Mouse (Mus musculus): ENCODE measurements around the gene Hirip3. TPM values are rescaled to one million over a fixed set of nuclear protein-coding genes. Genes with fewer than 3 reads are reported as not detected.

Hirip3 gene
- polyA plus RNA-seq, 1 experiment from 2014 or later: 11.5 TPM

GRCm38 (mm10) chr7:126853454-126853853 lies 8.3 kb upstream of the Hirip3 start:
- peaks cover 12% of the 10 kb centered on the region for H3K27me3 ChIP-seq (ENCODE audit: control insufficient read depth, insufficient read depth, low read length)
- no peak for ATAC-seq (ENCODE audit: insufficient number of reproducible peaks, insufficient read depth, low FRiP score, low read depth)
- H3K27ac ChIP-seq (replicated peaks in 1 of 2; ENCODE audit: control insufficient read depth in 1 of 2, insufficient read depth in 1 of 2, low read depth in 2 of 2, low read length in 2 of 2): no peak overlapping the region
- WGBS: 90% methylated on average over 5 of the region's 5 CpGs
- no peak overlapping the region for H3K4me3 ChIP-seq (ENCODE audit: control insufficient read depth in 1 of 2, insufficient read depth in 1 of 2, low read depth in 1 of 2, low read length in 2 of 2)
- peaks cover 69% of the 10 kb centered on the region for H3K36me3 ChIP-seq (ENCODE audit: control insufficient read depth, insufficient read depth, low read length)
- no peak overlapping the region for H3K4me2 ChIP-seq (ENCODE audit: low read length)
- H3K9ac ChIP-seq (ENCODE audit: low read length): no peak overlapping the region
- H3K4me1 ChIP-seq (ENCODE audit: control insufficient read depth in 2 of 2, insufficient read depth in 2 of 2, low read length in 2 of 2): peaks cover 0 to 2% of the 10 kb centered on the region in 2 experiments; a peak in 1 of 4 replicates
- H3K9me3 ChIP-seq (ENCODE audit: control insufficient read depth, low read length): no peaks in the 10 kb centered on the region

DNA sequence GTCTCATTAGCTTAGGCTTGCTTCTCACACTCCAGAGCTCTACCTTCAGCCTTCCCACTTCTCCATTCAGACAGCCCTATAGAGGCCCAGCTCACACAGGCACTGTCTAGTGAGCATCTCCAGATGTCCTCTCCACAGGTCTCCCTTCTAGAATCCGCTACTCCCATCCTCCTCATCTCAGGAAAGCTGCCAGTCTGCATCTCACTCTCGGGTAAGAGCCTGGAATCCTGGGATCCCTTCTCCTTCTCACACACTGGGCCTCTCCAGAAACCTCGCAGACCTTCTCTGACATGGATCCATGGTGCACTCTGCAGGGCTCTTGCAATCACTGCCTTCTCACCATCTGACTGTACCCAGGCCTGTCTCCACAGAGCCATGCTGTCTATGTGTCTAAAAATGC lies 6.1 kb upstream of the Hirip3 start:
- no peaks in the 10 kb centered on the region for H3K27me3 ChIP-seq (ENCODE audit: control insufficient read depth, insufficient read depth, low read length)
- H3K36me3 ChIP-seq (ENCODE audit: control insufficient read depth, insufficient read depth, low read length): peaks cover 88% of the 10 kb centered on the region
- H3K9me3 ChIP-seq (ENCODE audit: control insufficient read depth, low read length): no peaks in the 10 kb centered on the region
- no peak overlapping the region for H3K27ac ChIP-seq (replicated peaks in 1 of 2; ENCODE audit: control insufficient read depth in 1 of 2, insufficient read depth in 1 of 2, low read depth in 2 of 2, low read length in 2 of 2)
- no peaks in the 10 kb centered on the region for H3K4me1 ChIP-seq (ENCODE audit: control insufficient read depth in 2 of 2, insufficient read depth in 2 of 2, low read length in 2 of 2)
- no peak overlapping the region for H3K4me2 ChIP-seq (ENCODE audit: low read length)
- ATAC-seq (ENCODE audit: insufficient number of reproducible peaks, insufficient read depth, low FRiP score, low read depth): no peak
- 80% methylated on average over 3 of the region's 3 CpGs for WGBS
- H3K4me3 ChIP-seq (ENCODE audit: control insufficient read depth in 1 of 2, insufficient read depth in 1 of 2, low read depth in 1 of 2, low read length in 2 of 2): no peak overlapping the region
- H3K9ac ChIP-seq (ENCODE audit: low read length): no peak overlapping the region

DNA sequence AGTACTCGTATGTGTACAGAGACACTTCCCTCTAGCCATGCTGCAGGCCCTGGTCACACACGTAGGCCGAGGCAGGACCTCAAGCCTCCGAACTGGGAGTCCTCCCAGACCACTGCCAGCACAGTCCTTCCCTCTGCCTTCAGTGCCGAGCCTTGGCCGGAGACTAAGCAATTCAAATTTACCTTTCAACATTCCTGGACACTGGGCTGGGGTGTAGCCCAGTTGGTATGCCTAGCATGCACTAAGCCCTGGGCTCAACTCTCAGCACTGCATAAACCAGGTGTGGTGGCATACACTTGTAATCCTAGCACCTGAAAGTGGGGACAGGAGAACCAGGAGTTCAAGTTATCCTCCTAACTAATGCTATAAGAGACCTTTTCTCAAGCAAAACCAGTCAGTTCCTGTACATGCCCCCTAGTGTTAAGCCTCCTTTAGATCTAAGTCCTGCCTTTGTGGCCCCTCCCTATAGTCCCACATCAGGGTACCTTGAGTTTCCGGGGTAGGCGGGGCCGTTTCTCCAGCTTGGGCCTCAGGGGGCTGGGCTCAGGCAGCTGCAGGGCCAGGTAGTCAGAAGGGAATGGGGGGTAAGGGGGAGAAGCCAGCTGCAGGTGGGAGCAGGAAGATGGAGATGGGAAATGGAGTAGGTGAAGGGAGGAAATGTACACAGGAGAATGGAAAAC lies 4.9 kb upstream of the Hirip3 start:
- H3K4me2 ChIP-seq (ENCODE audit: low read length): no peak overlapping the region
- H3K27ac ChIP-seq (replicated peaks in 1 of 2; ENCODE audit: control insufficient read depth in 1 of 2, insufficient read depth in 1 of 2, low read depth in 2 of 2, low read length in 2 of 2): no peak overlapping the region
- H3K9ac ChIP-seq (ENCODE audit: low read length): no peak overlapping the region
- no peak for ATAC-seq (ENCODE audit: insufficient number of reproducible peaks, insufficient read depth, low FRiP score, low read depth)
- no peaks in the 10 kb centered on the region for H3K27me3 ChIP-seq (ENCODE audit: control insufficient read depth, insufficient read depth, low read length)
- no peaks in the 10 kb centered on the region for H3K9me3 ChIP-seq (ENCODE audit: control insufficient read depth, low read length)
- peaks cover 3 to 7% of the 10 kb centered on the region in 2 experiments; a peak in 1 of 4 replicates for H3K4me1 ChIP-seq (ENCODE audit: control insufficient read depth in 2 of 2, insufficient read depth in 2 of 2, low read length in 2 of 2)
- 76% methylated on average over 9 of the region's 9 CpGs for WGBS
- H3K4me3 ChIP-seq (ENCODE audit: control insufficient read depth in 1 of 2, insufficient read depth in 1 of 2, low read depth in 1 of 2, low read length in 2 of 2): no peak overlapping the region
- H3K36me3 ChIP-seq (ENCODE audit: control insufficient read depth, insufficient read depth, low read length): peaks cover 84% of the 10 kb centered on the region

GRCm38 (mm10) chr7:126860987-126861386 lies 785 bp upstream of the Hirip3 start:
- Histone ChIP-seq H3K4me2 (ENCODE audit: low read length) (peak overlapping the region; percentile 77), H3K27me3 (ENCODE audit: control insufficient read depth, insufficient read depth, low read length) (no peaks in the 10 kb centered on the region), H3K9ac (ENCODE audit: low read length) (peak overlapping the region; percentile 83), H3K4me3 (ENCODE audit: control insufficient read depth in 1 of 2, insufficient read depth in 1 of 2, low read depth in 1 of 2, low read length in 2 of 2) (peak overlapping the region; percentile 64 to 89), H3K4me1 (ENCODE audit: control insufficient read depth in 2 of 2, insufficient read depth in 2 of 2, low read length in 2 of 2) (peaks cover 11 to 20% of the 10 kb centered on the region in 2 experiments), H3K27ac (replicated peaks in 1 of 2; ENCODE audit: control insufficient read depth in 1 of 2, insufficient read depth in 1 of 2, low read depth in 2 of 2, low read length in 2 of 2) (no peak overlapping the region), H3K36me3 (ENCODE audit: control insufficient read depth, insufficient read depth, low read length) (peaks cover 68% of the 10 kb centered on the region), H3K9me3 (ENCODE audit: control insufficient read depth, low read length) (no peaks in the 10 kb centered on the region)
- WGBS: 68% methylated on average over 5 of the region's 5 CpGs
- ATAC-seq (ENCODE audit: insufficient number of reproducible peaks, insufficient read depth, low FRiP score, low read depth): no peak

DNA sequence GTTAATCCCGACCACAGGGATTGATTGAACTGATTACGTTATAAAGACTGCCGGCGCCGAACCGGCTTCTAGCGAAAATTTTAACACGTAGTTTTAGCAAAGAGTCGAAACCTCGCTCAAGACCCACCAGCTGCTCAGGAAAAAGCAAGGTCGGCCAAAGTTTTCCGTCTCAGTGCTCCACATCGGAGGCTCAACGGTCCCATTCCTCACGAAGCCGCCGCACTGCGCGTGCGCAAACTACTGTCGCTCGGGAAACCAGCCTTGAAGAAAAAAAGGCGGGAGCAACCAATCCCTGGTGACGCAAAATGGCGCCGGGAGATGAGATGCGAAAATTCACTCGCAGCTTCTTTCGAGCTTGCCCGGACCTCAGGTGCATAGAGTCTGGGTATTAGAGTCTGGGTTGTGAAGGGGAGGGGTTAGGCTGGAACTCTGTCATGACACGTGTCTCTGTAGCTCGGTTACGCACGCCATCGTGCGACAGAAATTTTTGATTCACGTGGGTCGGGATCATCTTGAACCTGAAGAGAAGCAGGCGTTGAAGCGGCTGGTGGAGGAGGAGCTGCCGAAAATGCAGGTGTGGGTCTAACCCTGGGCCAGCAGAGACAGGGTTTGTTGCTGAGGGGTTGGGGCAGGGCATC lies 494 bp downstream of the Hirip3 start, which contains the start of gene Ino80e:
Gene Ino80e (minus strand): TSS at position 231 of the 638 bp plus-strand sequence.
- Histone ChIP-seq H3K27me3 (ENCODE audit: control insufficient read depth, insufficient read depth, low read length) (no peaks in the 10 kb centered on the region), H3K36me3 (ENCODE audit: control insufficient read depth, insufficient read depth, low read length) (peaks cover 68% of the 10 kb centered on the region), H3K9me3 (ENCODE audit: control insufficient read depth, low read length) (no peaks in the 10 kb centered on the region), H3K4me3 (ENCODE audit: control insufficient read depth in 1 of 2, insufficient read depth in 1 of 2, low read depth in 1 of 2, low read length in 2 of 2) (peak within 1 kb of the TSS; percentile 64 to 89), H3K4me1 (ENCODE audit: control insufficient read depth in 2 of 2, insufficient read depth in 2 of 2, low read length in 2 of 2) (peaks cover 11 to 20% of the 10 kb centered on the region in 2 experiments), H3K4me2 (ENCODE audit: low read length) (peak within 1 kb of the TSS; percentile 77), H3K9ac (ENCODE audit: low read length) (peak within 1 kb of the TSS; percentile 83), H3K27ac (replicated peaks in 1 of 2; ENCODE audit: control insufficient read depth in 1 of 2, insufficient read depth in 1 of 2, low read depth in 2 of 2, low read length in 2 of 2) (peak within 1 kb of the TSS; percentile 74 to 82)
- ATAC-seq (ENCODE audit: insufficient number of reproducible peaks, insufficient read depth, low FRiP score, low read depth): peak; percentile 52
- WGBS: under 1% methylated on average over 41 of the region's 41 CpGs

DNA sequence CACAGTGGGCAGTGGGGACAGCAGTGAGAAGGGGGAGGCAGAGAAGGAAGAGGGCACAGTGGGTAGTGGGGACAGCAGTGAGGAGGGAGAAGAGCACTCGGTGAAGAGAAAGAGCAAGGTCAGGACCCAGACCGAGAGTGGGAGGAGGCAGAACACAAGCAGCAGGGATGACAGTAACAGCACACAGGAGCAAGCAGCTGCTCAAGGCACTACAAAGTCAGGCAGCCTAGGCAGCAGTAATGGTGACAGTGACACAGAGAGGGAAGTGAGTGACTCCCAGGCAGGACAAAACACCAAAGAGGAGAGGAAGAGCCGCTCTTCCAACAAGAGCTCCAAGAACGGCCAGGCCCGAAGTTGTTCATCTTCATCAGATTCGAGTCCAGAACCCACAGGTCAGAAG lies 2.0 kb downstream of the Hirip3 start:
- no peak overlapping the region for H3K27ac ChIP-seq (replicated peaks in 1 of 2; ENCODE audit: control insufficient read depth in 1 of 2, insufficient read depth in 1 of 2, low read depth in 2 of 2, low read length in 2 of 2)
- no peak for ATAC-seq (ENCODE audit: insufficient number of reproducible peaks, insufficient read depth, low FRiP score, low read depth)
- WGBS: 72% methylated on average over 6 of the region's 6 CpGs

GRCm38 (mm10) chr7:126867534-126867933 lies 5.8 kb downstream of the Hirip3 start:
- Histone ChIP-seq H3K4me1 (ENCODE audit: control insufficient read depth in 2 of 2, insufficient read depth in 2 of 2, low read length in 2 of 2) (peaks cover 8 to 13% of the 10 kb centered on the region in 2 experiments), H3K4me3 (ENCODE audit: control insufficient read depth in 1 of 2, insufficient read depth in 1 of 2, low read depth in 1 of 2, low read length in 2 of 2) (no peak overlapping the region), H3K27ac (replicated peaks in 1 of 2; ENCODE audit: control insufficient read depth in 1 of 2, insufficient read depth in 1 of 2, low read depth in 2 of 2, low read length in 2 of 2) (no peak overlapping the region), H3K36me3 (ENCODE audit: control insufficient read depth, insufficient read depth, low read length) (peaks cover 90% of the 10 kb centered on the region), H3K27me3 (ENCODE audit: control insufficient read depth, insufficient read depth, low read length) (no peaks in the 10 kb centered on the region), H3K9ac (ENCODE audit: low read length) (no peak overlapping the region), H3K9me3 (ENCODE audit: control insufficient read depth, low read length) (no peaks in the 10 kb centered on the region), H3K4me2 (ENCODE audit: low read length) (no peak overlapping the region)
- 85% methylated on average over 2 of the region's 2 CpGs for WGBS
- ATAC-seq (ENCODE audit: insufficient number of reproducible peaks, insufficient read depth, low FRiP score, low read depth): no peak

More for the DNA sequence above, 2.0 kb downstream of the Hirip3 start:
- no peaks in the 10 kb centered on the region for H3K27me3 ChIP-seq (ENCODE audit: control insufficient read depth, insufficient read depth, low read length)
- H3K4me1 ChIP-seq (ENCODE audit: control insufficient read depth in 2 of 2, insufficient read depth in 2 of 2, low read length in 2 of 2): peaks cover 11 to 20% of the 10 kb centered on the region in 2 experiments
- no peaks in the 10 kb centered on the region for H3K9me3 ChIP-seq (ENCODE audit: control insufficient read depth, low read length)
- H3K4me3 ChIP-seq (ENCODE audit: control insufficient read depth in 1 of 2, insufficient read depth in 1 of 2, low read depth in 1 of 2, low read length in 2 of 2): no peak overlapping the region
- peak overlapping the region; percentile 83 for H3K9ac ChIP-seq (ENCODE audit: low read length)
- peak overlapping the region; percentile 77 for H3K4me2 ChIP-seq (ENCODE audit: low read length)
- peaks cover 69% of the 10 kb centered on the region for H3K36me3 ChIP-seq (ENCODE audit: control insufficient read depth, insufficient read depth, low read length)

All from heart, embryonic 14.5 days (tissue).